Mouse (Mus musculus): Measurements from ENCODE around the gene Tcaf3.

Gene Tcaf3

GRCm38 (mm10) chr6:42542036-42543031 is 55.2 kb downstream of the Tcaf3 start:
- peak; percentile 47 for DNase-seq

GRCm38 (mm10) chr6:42540681-42541080 is 56.8 kb downstream of the Tcaf3 start:
- no peak for DNase-seq

- DNase-seq, result no peak
Measured at GRCm38 (mm10) chr6:42539711-42540110, 57.8 kb downstream of the Tcaf3 start.

Data from kidney, postnatal 14 days (tissue).